Mouse (Mus musculus) hindbrain, embryonic 10.5 days (tissue): ENCODE measurements at regions not wholly inside any gene's neighbourhood (a gene's known extent, or its start where the extent isn't known, plus 50 kb on each side); places are given as distances from the start of the nearest gene placed in this dataset.
"Not testable (repeated sequence)": the region's sequence is repeated elsewhere in the genome, so short reads cannot be mapped to it uniquely, and the experiment has no call there.

Experiments
- DNase-seq: peaks from one replicate; pipeline ENCODE4 v3.0.0-alpha.2; 2017; ENCODE audit warnings: low spot score
- H3K27ac ChIP-seq: fragments of 300-500 bp; sonication (generic); 2 replicates; pipeline ENCODE4 v1.5.1; 2016; ENCODE audit warnings: mild to moderate bottlenecking, moderate library complexity
- H3K27me3 ChIP-seq: fragments of 300-500 bp; sonication (generic); 2 replicates; pipeline ENCODE4 v1.6.1; 2016; ENCODE audit warnings: mild to moderate bottlenecking; ENCODE audit not compliant: poor library complexity, insufficient read depth, severe bottlenecking
- H3K36me3 ChIP-seq: fragments of 300-500 bp; sonication (generic); 2 replicates; pipeline ENCODE4 v1.6.1; 2016; ENCODE audit warnings: mild to moderate bottlenecking, moderate library complexity
- H3K4me1 ChIP-seq: fragments of 300-500 bp; sonication (generic); replicated peaks from 2 replicates; pipeline ENCODE4 v1.6.1; 2016; ENCODE audit warnings: mild to moderate bottlenecking
- H3K4me3 ChIP-seq: fragments of 300-500 bp; sonication (generic); 2 replicates; pipeline ENCODE4 v1.5.1; 2016; ENCODE audit warnings: mild to moderate bottlenecking, moderate library complexity
- H3K9me3 ChIP-seq: fragments of 300-500 bp; sonication (generic); 2 replicates; pipeline ENCODE4 v1.6.1; 2016; ENCODE audit warnings: mild to moderate bottlenecking, moderate library complexity
- WGBS: fragments of 180-500 bp; shearing (Covaris S2); methylation state at CpG from one replicate; pipeline ENCODE4 v1.1.7; 2016; 5-methylcytosine and 5-hydroxymethylcytosine counted together

DNA sequence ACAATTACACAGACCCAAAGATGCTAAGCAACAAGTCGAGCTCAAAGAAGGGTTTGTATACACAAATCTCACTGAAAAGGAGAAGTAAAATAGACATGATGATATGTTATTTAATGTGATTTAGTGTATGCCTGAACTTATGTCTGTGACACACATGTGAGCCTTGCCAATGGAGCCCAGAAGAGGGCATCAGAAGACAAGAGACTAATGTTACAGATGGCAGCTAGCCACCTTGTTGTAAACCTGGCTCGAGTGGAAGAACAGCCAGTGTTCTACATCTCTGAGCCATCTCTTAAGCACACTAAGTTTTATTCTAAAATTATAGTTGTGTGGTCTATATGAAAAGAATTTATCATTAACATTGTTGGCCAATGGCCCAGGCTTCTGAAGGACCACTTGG, 943.7 kb upstream of the Prmt6 start:
- Histone ChIP-seq H3K27me3 (no peaks in the 10 kb centered on the region), H3K4me1 (no peaks in the 10 kb centered on the region), H3K36me3 (no peaks in the 10 kb centered on the region), H3K27ac (no peak overlapping the region), H3K9me3 (no peaks in the 10 kb centered on the region), H3K4me3 (no peak overlapping the region)
- 77% methylated on average over 2 of the region's 2 CpGs for WGBS
- DNase-seq = no peak

DNA sequence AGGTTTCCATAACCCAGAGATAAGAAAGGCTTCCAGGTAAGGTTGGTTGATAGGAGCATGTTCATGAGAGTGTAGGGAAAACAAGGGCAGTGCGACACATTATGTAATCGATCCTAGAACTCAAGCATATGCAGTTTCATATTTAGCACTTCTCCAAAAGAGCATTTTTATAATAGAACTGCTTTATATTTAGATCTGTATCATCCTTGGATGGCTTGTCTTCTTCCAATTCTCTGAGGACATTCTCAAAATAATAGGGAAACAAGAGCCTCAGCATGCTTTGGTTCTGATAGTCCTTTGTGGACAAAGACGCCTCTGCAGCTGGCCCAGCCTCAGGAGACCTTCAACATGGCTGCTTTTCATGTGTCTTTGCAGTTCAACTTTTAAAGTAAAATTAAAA, 915.9 kb upstream of the Prmt6 start:
- Histone ChIP-seq H3K4me1 (no peaks in the 10 kb centered on the region), H3K27ac (no peak overlapping the region), H3K9me3 (no peaks in the 10 kb centered on the region), H3K36me3 (no peaks in the 10 kb centered on the region), H3K4me3 (no peak overlapping the region), H3K27me3 (no peaks in the 10 kb centered on the region)
- WGBS = 85% methylated on average over 3 of the region's 3 CpGs
- no peak for DNase-seq

DNA sequence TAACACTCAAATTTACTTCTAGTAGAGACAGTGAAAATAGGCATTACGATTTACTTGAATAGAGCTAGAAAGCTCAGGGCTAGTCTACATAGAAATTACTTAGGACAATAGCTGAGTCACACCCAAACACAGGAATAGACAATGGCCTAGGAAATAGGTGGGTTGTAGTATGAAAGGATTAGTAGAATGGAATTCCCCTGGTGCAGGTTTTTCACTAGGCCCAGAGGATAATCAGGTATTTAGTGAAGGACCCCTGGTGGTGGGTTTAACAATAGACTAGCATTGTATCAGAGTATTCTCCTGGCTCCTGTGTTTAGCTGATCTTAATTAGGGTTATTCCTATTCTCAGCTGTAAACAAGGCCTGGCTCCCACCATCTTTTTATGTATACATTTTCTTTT, 890.4 kb upstream of the Prmt6 start:
- H3K4me3 ChIP-seq, DNase-seq, H3K4me1 ChIP-seq, H3K27me3 ChIP-seq, H3K27ac ChIP-seq, H3K36me3 ChIP-seq, H3K9me3 ChIP-seq: not testable (repeated sequence)
- 84% methylated on average over 1 of the region's 1 CpGs for WGBS

DNA sequence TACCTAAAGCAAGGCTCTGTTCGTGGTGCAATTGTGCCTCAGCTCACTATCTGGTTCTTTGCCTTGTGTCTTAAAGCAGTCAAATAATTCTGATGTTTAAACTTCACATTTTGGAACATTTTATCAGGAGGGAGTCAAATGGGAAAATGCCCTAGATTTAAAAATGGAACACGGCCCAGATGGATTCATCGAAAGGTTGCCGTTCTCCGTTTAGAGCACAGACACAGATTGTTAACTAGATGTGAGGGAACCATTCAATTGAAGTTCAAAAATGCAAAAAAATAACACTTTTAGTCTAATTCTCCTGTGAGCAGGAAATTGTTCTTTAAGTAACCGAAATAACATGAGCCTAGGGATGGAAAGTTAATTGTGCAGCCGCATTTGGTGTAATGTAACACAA, 858.2 kb upstream of the Prmt6 start:
- Histone ChIP-seq H3K4me3 (no peak overlapping the region), H3K4me1 (no peaks in the 10 kb centered on the region), H3K36me3 (no peaks in the 10 kb centered on the region), H3K27me3 (no peaks in the 10 kb centered on the region), H3K27ac (no peak overlapping the region), H3K9me3 (no peaks in the 10 kb centered on the region)
- WGBS = 94% methylated on average over 7 of the region's 7 CpGs
- no peak for DNase-seq

DNA sequence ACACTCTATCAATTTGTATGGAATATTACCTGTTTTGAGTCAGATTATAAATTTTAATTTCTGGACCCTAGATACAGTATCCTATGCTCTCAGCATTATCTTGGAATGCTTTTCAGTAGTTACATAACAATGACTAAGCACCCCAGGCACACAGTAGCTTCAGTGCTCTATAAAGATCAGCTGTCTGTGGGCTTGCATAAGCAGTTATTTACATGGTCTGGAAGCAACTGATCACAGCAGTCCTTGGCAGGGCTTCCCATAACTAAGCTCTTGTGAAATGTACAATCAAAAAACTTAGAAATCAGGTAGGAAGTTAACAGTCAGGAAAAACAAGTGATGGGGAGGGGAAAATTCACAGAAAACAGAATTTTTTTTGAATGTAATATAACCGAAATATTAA, 851.8 kb upstream of the Prmt6 start:
- Histone ChIP-seq H3K9me3 (no peaks in the 10 kb centered on the region), H3K4me3 (no peak overlapping the region), H3K27ac (no peak overlapping the region), H3K36me3 (no peaks in the 10 kb centered on the region), H3K4me1 (no peaks in the 10 kb centered on the region), H3K27me3 (no peaks in the 10 kb centered on the region)
- DNase-seq = no peak
- WGBS = 82% methylated on average over 1 of the region's 1 CpGs

DNA sequence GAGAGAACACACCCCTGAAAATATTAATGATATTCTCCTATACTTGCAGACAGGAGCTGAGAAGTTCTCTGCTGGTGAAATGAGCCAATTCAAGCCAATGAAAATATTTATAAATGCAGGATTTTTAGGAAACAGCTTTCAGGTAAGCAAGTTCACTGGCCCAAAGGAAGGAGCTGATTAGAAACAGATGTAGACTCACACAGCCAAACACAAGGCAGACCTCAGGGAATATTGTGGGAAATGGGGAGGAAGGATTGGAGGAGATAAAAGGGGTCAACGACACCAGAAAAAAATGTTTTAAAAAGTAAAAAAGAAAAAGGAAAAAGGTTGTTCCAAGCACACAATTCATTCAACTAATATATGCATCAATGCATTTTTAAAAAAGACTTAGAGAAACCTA, 823.5 kb upstream of the Prmt6 start:
- Histone ChIP-seq H3K4me3 (no peak overlapping the region), H3K36me3 (no peaks in the 10 kb centered on the region), H3K4me1 (0 out of 2 replicates have a peak, but pooled peaks cover 4% of the 10 kb centered on the region), H3K27ac (no peak overlapping the region), H3K9me3 (peaks cover 2% of the 10 kb centered on the region; the same call in 1 of the 2 replicates), H3K27me3 (no peaks in the 10 kb centered on the region)
- no peak for DNase-seq
- 72% methylated on average over 1 of the region's 1 CpGs for WGBS

DNA sequence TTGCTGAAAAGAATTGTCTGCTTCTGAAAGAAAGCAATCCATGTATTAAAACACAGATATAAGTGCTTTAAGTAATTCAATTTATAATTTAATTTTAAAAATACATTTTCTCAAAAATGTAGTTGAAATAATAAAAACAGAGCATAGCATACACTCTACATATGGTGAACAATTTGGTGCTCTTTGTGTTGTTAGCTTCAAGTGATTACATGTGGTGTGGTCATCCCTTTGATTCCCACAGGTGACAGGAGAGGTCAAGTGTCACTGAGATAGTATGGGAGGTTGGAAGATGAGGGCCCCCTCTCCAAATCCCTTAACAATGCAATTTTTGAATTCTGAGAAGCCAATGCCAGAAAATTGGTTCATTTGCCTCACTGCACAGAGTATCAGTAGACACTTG, 819.5 kb upstream of the Prmt6 start:
- 0 out of 2 replicates have a peak, but pooled peaks cover 4% of the 10 kb centered on the region for H3K4me1 ChIP-seq
- DNase-seq = no peak
- no peaks in the 10 kb centered on the region for H3K9me3 ChIP-seq
- no peak overlapping the region for H3K27ac ChIP-seq
- H3K4me3 ChIP-seq = no peak overlapping the region
- no peaks in the 10 kb centered on the region for H3K27me3 ChIP-seq
- no peaks in the 10 kb centered on the region for H3K36me3 ChIP-seq

DNA sequence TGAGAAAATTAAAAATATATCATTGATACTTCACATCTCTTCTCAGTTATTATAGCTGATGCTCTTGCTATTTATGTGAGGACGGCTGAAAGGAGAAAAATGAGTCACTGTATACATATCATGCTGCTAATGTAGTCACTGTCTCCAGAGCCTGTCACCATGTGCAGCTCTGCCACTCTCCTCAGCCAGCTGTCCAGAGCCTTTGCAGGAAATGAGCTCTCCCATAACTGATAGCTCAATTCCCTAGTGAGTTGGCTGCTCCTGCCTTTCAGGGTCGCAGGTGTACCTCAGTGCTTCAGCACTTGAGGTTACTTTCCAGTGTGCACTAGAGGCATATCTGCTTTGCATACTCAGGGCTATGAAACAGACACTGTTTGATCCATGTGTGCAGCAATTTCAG, 819.0 kb upstream of the Prmt6 start:
- DNase-seq = no peak

DNA sequence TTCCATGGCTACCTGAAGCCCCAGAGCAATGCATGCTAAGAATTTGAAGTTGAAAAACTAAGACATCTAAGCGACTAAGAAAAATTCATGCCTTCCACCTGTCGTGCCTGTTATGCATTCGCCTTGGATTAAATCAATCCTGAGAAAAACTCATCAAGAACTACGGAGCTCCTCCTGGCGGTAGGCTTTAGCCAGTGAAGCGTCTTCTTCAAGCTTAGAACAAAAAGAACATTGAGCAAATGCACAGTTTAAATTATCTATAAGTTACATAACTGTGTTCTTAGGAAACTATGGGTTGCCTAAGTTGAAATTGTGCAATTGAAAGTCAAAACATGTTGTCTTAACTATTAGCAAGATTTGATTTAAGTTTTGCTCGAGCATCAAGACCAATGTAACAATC, 818.4 kb upstream of the Prmt6 start:
- WGBS = 28% methylated on average over 7 of the region's 7 CpGs
- no peaks in the 10 kb centered on the region for H3K9me3 ChIP-seq

More for the DNA sequence above, 819.0 kb upstream of the Prmt6 start:
- H3K9me3 ChIP-seq = no peaks in the 10 kb centered on the region
- 0 out of 2 replicates have a peak, but pooled peaks cover 4% of the 10 kb centered on the region for H3K4me1 ChIP-seq
- 77% methylated on average over 2 of the region's 2 CpGs for WGBS
- no peaks in the 10 kb centered on the region for H3K36me3 ChIP-seq
- no peak overlapping the region for H3K27ac ChIP-seq
- H3K4me3 ChIP-seq = no peak overlapping the region
- no peaks in the 10 kb centered on the region for H3K27me3 ChIP-seq

DNA sequence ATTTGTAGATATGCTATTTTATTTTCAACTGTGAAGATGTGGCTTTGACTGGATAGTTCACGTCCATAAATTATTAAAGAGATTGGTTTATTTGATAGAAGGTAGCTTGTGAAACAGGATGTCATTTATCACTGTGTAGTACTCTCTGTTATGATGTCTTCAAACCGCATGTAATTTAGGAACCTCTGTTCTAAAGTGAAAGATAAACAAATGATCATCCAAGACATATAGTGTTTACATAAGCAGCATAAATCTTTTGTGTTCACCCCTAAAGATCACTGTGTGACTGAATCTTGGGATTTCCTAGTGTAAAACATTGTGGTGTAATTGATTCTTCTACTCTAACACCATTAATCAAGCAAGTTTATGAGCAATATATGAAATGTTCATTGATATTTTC, 798.8 kb upstream of the Prmt6 start:
- Histone ChIP-seq H3K36me3 (no peaks in the 10 kb centered on the region), H3K4me1 (no peaks in the 10 kb centered on the region), H3K4me3 (no peak overlapping the region), H3K9me3 (no peaks in the 10 kb centered on the region), H3K27me3 (no peaks in the 10 kb centered on the region), H3K27ac (no peak overlapping the region)
- 88% methylated on average over 2 of the region's 2 CpGs for WGBS
- no peak for DNase-seq

More for the DNA sequence above, 818.4 kb upstream of the Prmt6 start:
- Histone ChIP-seq H3K27me3 (no peaks in the 10 kb centered on the region), H3K36me3 (no peaks in the 10 kb centered on the region), H3K27ac (no peak overlapping the region), H3K4me1 (0 out of 2 replicates have a peak, but pooled peaks cover 4% of the 10 kb centered on the region), H3K4me3 (no peak overlapping the region)
- peak; percentile 37 for DNase-seq
